Mouse (Mus musculus) CD4-positive, CD25-positive, alpha-beta regulatory T cell, adult 4 months (primary cell): Measurements from ENCODE around the gene Nek4. TPM values are rescaled to one million over a fixed set of nuclear protein-coding genes. Genes with fewer than 3 reads are reported as not detected.

ENCODE experiments used
- ATAC-seq: one replicate; pipeline ENCODE4 v1.8.0; 2017
- polyA plus RNA-seq, 2 experiments: library from polyadenylated mRNA; unstranded; fragments of 100-300 nt; shearing (Covaris generic); gene quantifications; one replicate each; pipeline ENCODE4 v1.2.1; 2017

Nek4 gene
- polyA plus RNA-seq, 2 experiments from 2014 or later = 5.9 to 6.0 TPM

- ATAC-seq = no peak
Measured at GRCm38 (mm10) chr14:30974204-30974603, 23.0 kb downstream of the Nek4 start.

DNA sequence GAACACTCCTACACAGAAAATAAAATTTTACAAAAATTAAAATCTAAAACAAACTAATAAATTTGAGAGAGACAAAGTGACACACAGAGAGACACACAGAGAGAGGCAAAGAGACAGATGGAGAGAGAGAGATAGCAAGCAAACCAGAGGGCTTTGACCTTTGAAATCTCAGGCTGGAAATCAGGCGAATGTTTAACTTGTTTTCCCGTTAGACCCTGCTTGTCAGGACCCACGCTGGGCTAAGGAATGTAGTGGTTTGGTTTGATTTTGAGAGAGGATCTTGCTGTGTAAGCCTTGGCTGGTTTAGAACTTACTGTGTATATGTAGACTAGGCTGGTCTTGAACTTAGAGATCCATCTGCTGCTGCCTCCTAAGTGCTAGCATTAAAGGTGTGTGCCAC lies 25.0 kb downstream of the Nek4 start:
- ATAC-seq = no peak

- ATAC-seq = no peak
Measured at GRCm38 (mm10) chr14:30996417-30996816, 45.2 kb downstream of the Nek4 start.

DNA sequence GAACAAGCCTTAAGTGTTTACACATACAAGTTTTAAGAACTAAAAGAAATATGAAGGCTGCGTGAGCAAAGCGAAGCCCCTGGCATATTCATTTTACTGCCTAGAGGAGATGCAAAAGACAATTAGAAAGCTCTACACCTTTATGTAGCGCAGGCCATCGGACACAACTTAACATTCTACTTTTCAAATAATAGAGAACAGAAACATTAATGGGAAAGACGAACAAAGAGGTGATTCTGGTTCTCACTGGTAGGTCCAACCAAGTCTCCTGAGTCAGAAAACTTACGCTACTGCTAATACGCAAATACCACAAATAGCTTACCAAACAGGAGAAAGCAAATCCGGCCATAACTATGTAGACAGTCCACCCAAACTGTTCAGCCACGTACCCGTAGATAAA lies 49.2 kb downstream of the Nek4 start:
- ATAC-seq = no peak

- ATAC-seq = peak; percentile 17
Measured at GRCm38 (mm10) chr14:31000816-31001306, 49.7 kb downstream of the Nek4 start.

GRCm38 (mm10) chr14:31001307-31002205 lies 50.4 kb downstream of the Nek4 start, which contains the start of the genes Glt8d1 and Spcs1:
TSS of gene Glt8d1 (plus strand) at chr14:31001400.
TSS of gene Spcs1 (minus strand) at chr14:31001672.
- ATAC-seq = peak; percentile 89

GRCm38 (mm10) chr14:31004527-31004926 lies 53.4 kb downstream of the Nek4 start:
- no peak for ATAC-seq

DNA sequence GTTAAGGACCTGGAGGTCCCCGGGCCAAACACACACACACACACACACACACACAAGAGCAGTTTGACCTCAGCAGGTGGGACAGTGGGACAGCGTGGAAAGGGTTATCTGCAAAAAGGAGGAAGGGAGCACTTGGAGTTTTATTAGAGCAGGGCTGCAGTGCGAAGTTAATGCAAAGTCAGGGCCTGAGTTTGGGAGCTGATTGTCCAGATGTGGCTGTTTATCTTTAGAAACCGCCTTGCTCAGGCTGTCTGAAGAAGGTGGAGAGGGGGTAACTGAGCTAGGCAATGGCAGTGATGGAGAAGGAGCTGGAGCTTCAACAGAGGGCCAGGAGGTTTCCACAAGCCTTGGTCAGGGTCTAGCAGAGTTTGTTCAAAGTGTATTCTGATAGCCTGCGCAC lies 55.6 kb downstream of the Nek4 start:
- ATAC-seq = no peak

DNA sequence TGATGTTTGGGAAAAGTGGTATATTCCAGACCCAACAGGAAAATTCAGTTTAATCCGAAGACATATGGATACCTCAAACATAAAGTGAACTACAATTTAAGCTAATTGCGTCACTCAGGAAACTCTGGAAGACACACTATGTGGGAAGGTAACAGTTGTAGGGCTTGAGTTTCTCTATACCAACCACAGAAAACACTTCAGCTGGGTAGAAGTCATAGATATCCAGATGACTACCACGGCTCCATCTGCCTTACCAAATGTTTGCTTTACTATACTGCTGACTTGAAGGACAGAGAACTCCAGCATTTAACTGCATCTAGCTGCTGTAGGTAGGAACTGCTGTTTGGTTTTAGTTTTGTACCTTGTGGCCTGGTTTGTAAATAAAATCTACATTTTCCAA lies 60.4 kb downstream of the Nek4 start:
- no peak for ATAC-seq

DNA sequence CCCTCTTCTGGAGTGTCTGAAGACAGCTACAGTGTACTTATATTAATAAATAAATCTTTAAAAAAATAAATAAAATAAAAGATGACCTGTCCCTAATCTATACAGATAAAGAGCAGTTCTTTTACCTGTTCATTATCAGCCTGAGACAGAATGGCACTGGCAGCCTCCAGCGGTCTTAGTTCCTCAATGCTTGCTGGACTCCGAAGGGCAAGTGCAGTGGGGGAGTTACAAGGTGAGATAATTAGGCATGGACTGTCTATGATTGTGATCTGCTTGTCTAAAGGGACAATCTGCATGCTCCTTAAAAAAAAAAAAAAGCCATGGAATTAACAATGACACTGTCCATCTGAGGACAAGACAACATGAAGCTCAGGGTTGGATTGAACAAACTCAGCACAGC lies 62.8 kb downstream of the Nek4 start:
- no peak for ATAC-seq

DNA sequence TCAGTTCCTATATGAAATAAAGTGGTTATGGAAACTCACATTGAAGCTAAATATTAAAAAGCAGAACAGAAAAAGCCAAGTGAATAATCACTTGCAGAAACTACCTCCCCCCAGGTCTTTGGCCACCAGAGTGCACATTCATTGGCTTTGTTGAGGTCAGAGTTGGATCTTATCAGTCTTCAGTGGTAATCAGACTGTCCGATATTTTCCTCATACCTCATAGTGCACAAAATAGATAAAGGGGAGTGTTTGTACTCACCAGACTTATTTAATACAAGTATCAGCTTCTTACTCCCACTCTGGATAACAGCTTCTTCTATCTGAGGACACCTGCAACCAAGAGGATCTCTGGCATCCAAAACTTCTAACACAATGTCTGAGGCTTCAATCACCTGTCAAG lies 64.9 kb downstream of the Nek4 start:
- no peak for ATAC-seq

- no peak for ATAC-seq
Measured at GRCm38 (mm10) chr14:31017854-31018253, 66.7 kb downstream of the Nek4 start.

DNA sequence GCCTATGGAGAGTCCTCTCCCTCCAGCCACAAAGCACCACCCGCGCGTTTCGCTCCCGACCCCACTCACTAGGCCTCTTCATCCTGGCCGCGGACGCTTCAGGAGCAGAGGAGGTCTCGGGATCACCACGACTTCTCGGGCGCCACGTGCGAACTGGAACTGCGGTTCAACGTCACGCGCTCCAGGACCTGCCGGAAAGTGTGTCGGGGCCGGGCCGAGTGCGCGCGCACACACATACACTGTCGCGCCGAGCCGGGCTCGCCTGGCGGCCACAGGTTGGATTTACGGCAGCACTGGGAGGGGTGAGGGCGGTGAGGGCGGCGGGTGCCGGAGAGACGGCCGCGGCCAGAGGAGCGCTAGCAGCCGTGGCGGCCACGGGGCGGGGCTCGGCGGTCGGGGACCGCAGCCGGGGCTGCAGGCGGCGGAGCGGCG lies 67.7 kb downstream of the Nek4 start, which contains the start of the genes Pbrm1 and Gnl3:
Gene Pbrm1 (plus strand): TSS at position 279 of the 432 bp plus-strand sequence.
Gene Gnl3 (minus strand): TSS at position 293 of the 432 bp plus-strand sequence.
- ATAC-seq = peak; percentile 64

GRCm38 (mm10) chr14:31019331-31020205 lies 68.4 kb downstream of the Nek4 start:
- ATAC-seq = peak; percentile 87

DNA sequence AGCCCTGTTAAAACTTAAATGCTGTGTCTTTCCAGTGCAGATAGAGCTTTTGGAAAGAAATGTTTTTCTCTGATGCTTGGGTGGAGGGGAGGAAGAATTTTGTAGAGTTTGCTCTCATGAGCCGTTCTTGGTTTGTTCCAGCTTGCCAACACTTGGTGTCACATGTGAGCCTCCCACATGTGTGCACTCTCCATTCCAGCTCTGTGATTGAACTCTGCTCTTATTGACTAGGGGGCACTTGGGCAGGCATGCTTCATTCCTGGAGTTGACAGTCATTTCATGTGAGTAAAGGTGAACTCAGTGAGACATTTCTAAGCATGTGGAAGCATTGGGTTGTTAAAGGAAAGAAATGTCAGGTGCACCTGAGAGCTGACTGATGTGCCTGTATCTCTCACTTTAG lies 71.4 kb downstream of the Nek4 start:
- ATAC-seq = no peak

- ATAC-seq = peak; percentile 49
Measured at GRCm38 (mm10) chr14:31025785-31026184, 74.6 kb downstream of the Nek4 start.

Other genes starting within 250 kb of the Nek4 start
- gene Sfmbt1, start 236.5 kb upstream of the Nek4 start, polyA plus RNA-seq = 10 to 100 TPM; 10.8 to 12.6 TPM
- gene Tmem110, start 125.8 kb upstream of the Nek4 start, polyA plus RNA-seq = 1 to 10 TPM; 4.6 to 6.3 TPM
- gene Mustn1, start 72.2 kb upstream of the Nek4 start, polyA plus RNA-seq = 1 to 10 TPM in 1 of 2 experiments, under 1 TPM in 1; 0.26 to 1.0 TPM
- gene Itih4, start 64.9 kb upstream of the Nek4 start, polyA plus RNA-seq = not detected
- gene Itih3, start 27.6 kb upstream of the Nek4 start, polyA plus RNA-seq = not detected
- not detected for gene Itih1, start 8.1 kb upstream of the Nek4 start, polyA plus RNA-seq
- 10 to 100 TPM; 10.1 to 10.4 TPM for gene Glt8d1, start 50.0 kb downstream of the Nek4 start, polyA plus RNA-seq
- 100 to 1,000 TPM; 278 to 298 TPM for gene Spcs1, start 50.3 kb downstream of the Nek4 start, polyA plus RNA-seq
- 10 to 100 TPM; 40.1 to 46.0 TPM for gene Pbrm1, start 67.8 kb downstream of the Nek4 start, polyA plus RNA-seq
- 10 to 100 TPM; 77.0 to 78.1 TPM for gene Gnl3, start 67.8 kb downstream of the Nek4 start, polyA plus RNA-seq
- 10 to 100 TPM; 66.3 to 68.7 TPM for gene Smim4, start 177.6 kb downstream of the Nek4 start, polyA plus RNA-seq
- gene Nt5dc2, start 179.7 kb downstream of the Nek4 start, polyA plus RNA-seq = not detected
- gene Stab1, start 217.3 kb downstream of the Nek4 start, polyA plus RNA-seq = 1 to 10 TPM in 1 of 2 experiments, under 1 TPM in 1; 0.91 to 2.7 TPM